Mouse (Mus musculus): ENCODE results near the gene Zfp597. TPM values are rescaled to one million over a fixed set of nuclear protein-coding genes. Genes with fewer than 3 reads are reported as not detected.
"Not testable (repeated sequence)": the region's sequence is repeated elsewhere in the genome, so short reads cannot be mapped to it uniquely, and the experiment has no call there.

The Zfp597 gene
- polyA plus RNA-seq, 1 experiment from 2014 or later: 9.0 TPM

GRCm38 (mm10) chr16:3830588-3831109 lies 53.7 kb downstream of the Zfp597 start, which contains the start of gene Olfr15:
Gene Olfr15, plus strand, starts transcription at chr16:3830878.
- Histone ChIP-seq H3K4me3 (ENCODE audit: low read depth, low read length) (no peak within 1 kb of the TSS), H3K4me1 (replicated peaks; ENCODE audit: control insufficient read depth, insufficient read depth, low read length) (no peaks in the 10 kb centered on the region), H3K4me2 (ENCODE audit: low read depth, low read length, severe bottlenecking) (no peak within 1 kb of the TSS), H3K9me3 (ENCODE audit: control insufficient read depth, low read length) (no peaks in the 10 kb centered on the region), H3K9ac (ENCODE audit: low read length) (no peak within 1 kb of the TSS), H3K36me3 (ENCODE audit: control insufficient read depth, insufficient read depth, low read length) (no peaks in the 10 kb centered on the region), H3K27me3 (ENCODE audit: control insufficient read depth, insufficient read depth, low read length) (no peaks in the 10 kb centered on the region), H3K27ac (ENCODE audit: low read depth, low read length) (no peak within 1 kb of the TSS)
- DNase-seq (ENCODE audit: low spot score): no peak
- no peak for ATAC-seq (replicated peaks; ENCODE audit: low FRiP score)

- Histone ChIP-seq H3K9ac (ENCODE audit: low read length) (no peak overlapping the region), H3K36me3 (ENCODE audit: control insufficient read depth, insufficient read depth, low read length) (no peaks in the 10 kb centered on the region), H3K27ac (ENCODE audit: low read depth, low read length) (no peak overlapping the region), H3K4me3 (ENCODE audit: low read depth, low read length) (no peak overlapping the region), H3K9me3 (ENCODE audit: control insufficient read depth, low read length) (no peaks in the 10 kb centered on the region), H3K27me3 (ENCODE audit: control insufficient read depth, insufficient read depth, low read length) (no peaks in the 10 kb centered on the region), H3K4me2 (ENCODE audit: low read depth, low read length, severe bottlenecking) (no peak overlapping the region), H3K4me1 (replicated peaks; ENCODE audit: control insufficient read depth, insufficient read depth, low read length) (no peaks in the 10 kb centered on the region)
- no peak for ATAC-seq (replicated peaks; ENCODE audit: low FRiP score)
- no peak for DNase-seq (ENCODE audit: low spot score)
- WGBS: 87% methylated on average over 2 of the region's 2 CpGs
Measured at GRCm38 (mm10) chr16:3829727-3830126, 54.6 kb downstream of the Zfp597 start.

GRCm38 (mm10) chr16:3828021-3828420 lies 56.3 kb downstream of the Zfp597 start:
- no peak overlapping the region for H3K4me2 ChIP-seq (ENCODE audit: low read depth, low read length, severe bottlenecking)
- no peaks in the 10 kb centered on the region for H3K36me3 ChIP-seq (ENCODE audit: control insufficient read depth, insufficient read depth, low read length)
- DNase-seq (ENCODE audit: low spot score) (no peak), ATAC-seq (replicated peaks; ENCODE audit: low FRiP score) (no peak)
- H3K4me3 ChIP-seq (ENCODE audit: low read depth, low read length): no peak overlapping the region
- H3K9ac ChIP-seq (ENCODE audit: low read length): no peak overlapping the region
- no peaks in the 10 kb centered on the region for H3K4me1 ChIP-seq (replicated peaks; ENCODE audit: control insufficient read depth, insufficient read depth, low read length)
- no peak overlapping the region for H3K27ac ChIP-seq (ENCODE audit: low read depth, low read length)
- WGBS: 59% methylated on average over 3 of the region's 3 CpGs
- no peaks in the 10 kb centered on the region for H3K9me3 ChIP-seq (ENCODE audit: control insufficient read depth, low read length)
- no peaks in the 10 kb centered on the region for H3K27me3 ChIP-seq (ENCODE audit: control insufficient read depth, insufficient read depth, low read length)

GRCm38 (mm10) chr16:3820202-3820601 lies 64.2 kb downstream of the Zfp597 start:
- no peak for DNase-seq (ENCODE audit: low spot score)
- Histone ChIP-seq H3K27me3 (ENCODE audit: control insufficient read depth, insufficient read depth, low read length) (no peaks in the 10 kb centered on the region), H3K9ac (ENCODE audit: low read length) (no peak overlapping the region), H3K36me3 (ENCODE audit: control insufficient read depth, insufficient read depth, low read length) (no peaks in the 10 kb centered on the region), H3K9me3 (ENCODE audit: control insufficient read depth, low read length) (no peaks in the 10 kb centered on the region), H3K4me3 (ENCODE audit: low read depth, low read length) (no peak overlapping the region), H3K27ac (ENCODE audit: low read depth, low read length) (no peak overlapping the region), H3K4me1 (replicated peaks; ENCODE audit: control insufficient read depth, insufficient read depth, low read length) (no peaks in the 10 kb centered on the region), H3K4me2 (ENCODE audit: low read depth, low read length, severe bottlenecking) (no peak overlapping the region)
- no peak for ATAC-seq (replicated peaks; ENCODE audit: low FRiP score)
- 92% methylated on average over 2 of the region's 2 CpGs for WGBS

GRCm38 (mm10) chr16:3814667-3815066 lies 69.7 kb downstream of the Zfp597 start:
- not testable (repeated sequence) for H3K27me3 ChIP-seq (ENCODE audit: control insufficient read depth, insufficient read depth, low read length); H3K4me3 ChIP-seq (ENCODE audit: low read depth, low read length); ATAC-seq (replicated peaks; ENCODE audit: low FRiP score); H3K36me3 ChIP-seq (ENCODE audit: control insufficient read depth, insufficient read depth, low read length); H3K27ac ChIP-seq (ENCODE audit: low read depth, low read length); H3K4me1 ChIP-seq (replicated peaks; ENCODE audit: control insufficient read depth, insufficient read depth, low read length); DNase-seq (ENCODE audit: low spot score); H3K9me3 ChIP-seq (ENCODE audit: control insufficient read depth, low read length); H3K4me2 ChIP-seq (ENCODE audit: low read depth, low read length, severe bottlenecking); H3K9ac ChIP-seq (ENCODE audit: low read length)
- WGBS: 82% methylated on average over 6 of the region's 6 CpGs

Small RNA genes lying within 50 kb of the gene (microRNA-seq; reads per million reads assigned to microRNA genes)
- not detected for gene Gm23493 (ENCODE audit: insufficient number of aligned reads)

Other genes starting within 250 kb of the Zfp597 start
- gene Mefv, start 166.5 kb downstream of the Zfp597 start, polyA plus RNA-seq (2014; fragmentation: Nextera tagmentation; extraction: Ambion mirVana): not detected in 2 replicates
- gene Zfp263, start 140.5 kb downstream of the Zfp597 start, polyA plus RNA-seq (2014; fragmentation: Nextera tagmentation; extraction: Ambion mirVana): 38.9 and 42.6 TPM in 2 replicates
- gene Olfr15, start 53.7 kb downstream of the Zfp597 start, polyA plus RNA-seq (2014; fragmentation: Nextera tagmentation; extraction: Ambion mirVana): 0.21 and 0.33 TPM in 2 replicates
- 1.2 and 1.4 TPM in 2 replicates for gene Zfp174, start 37.3 kb downstream of the Zfp597 start, polyA plus RNA-seq (2014; fragmentation: Nextera tagmentation; extraction: Ambion mirVana)
- gene Naa60, start 12.2 kb downstream of the Zfp597 start, polyA plus RNA-seq (2014; fragmentation: Nextera tagmentation; extraction: Ambion mirVana): 64.8 and 74.1 TPM in 2 replicates
- gene Gm20695, start 87 bp upstream of the Zfp597 start, polyA plus RNA-seq (2014; fragmentation: Nextera tagmentation; extraction: Ambion mirVana): 1.7 and 2.0 TPM in 2 replicates
- 6.3 and 7.3 TPM in 2 replicates for gene 1700037C18Rik, start 24.1 kb upstream of the Zfp597 start, polyA plus RNA-seq (2014; fragmentation: Nextera tagmentation; extraction: Ambion mirVana)
- gene Cluap1, start 24.2 kb upstream of the Zfp597 start, polyA plus RNA-seq (2014; fragmentation: Nextera tagmentation; extraction: Ambion mirVana): 23.6 and 24.7 TPM in 2 replicates
- gene Nlrc3, start 92.1 kb upstream of the Zfp597 start, polyA plus RNA-seq (2014; fragmentation: Nextera tagmentation; extraction: Ambion mirVana): 0.71 and 0.99 TPM in 2 replicates
- gene Slx4, start 119.2 kb upstream of the Zfp597 start, polyA plus RNA-seq (2014; fragmentation: Nextera tagmentation; extraction: Ambion mirVana): 30.0 and 32.0 TPM in 2 replicates
- gene Dnase1, start 152.4 kb upstream of the Zfp597 start, polyA plus RNA-seq (2014; fragmentation: Nextera tagmentation; extraction: Ambion mirVana): 5.4 and 5.9 TPM in 2 replicates
- gene Trap1, start 193.3 kb upstream of the Zfp597 start, polyA plus RNA-seq (2014; fragmentation: Nextera tagmentation; extraction: Ambion mirVana): 78.1 and 83.1 TPM in 2 replicates

Measured in forebrain, embryonic 11.5 days (tissue).